Mouse (Mus musculus): ENCODE results near the gene Cd300ld4. TPM values are rescaled to one million over a fixed set of nuclear protein-coding genes. Genes with fewer than 3 reads are reported as not detected.
"Not testable (repeated sequence)": the region's sequence is repeated elsewhere in the genome, so short reads cannot be mapped to it uniquely, and the experiment has no call there.

Gene Cd300ld4
- polyA plus RNA-seq, 1 experiment = not detected

DNA sequence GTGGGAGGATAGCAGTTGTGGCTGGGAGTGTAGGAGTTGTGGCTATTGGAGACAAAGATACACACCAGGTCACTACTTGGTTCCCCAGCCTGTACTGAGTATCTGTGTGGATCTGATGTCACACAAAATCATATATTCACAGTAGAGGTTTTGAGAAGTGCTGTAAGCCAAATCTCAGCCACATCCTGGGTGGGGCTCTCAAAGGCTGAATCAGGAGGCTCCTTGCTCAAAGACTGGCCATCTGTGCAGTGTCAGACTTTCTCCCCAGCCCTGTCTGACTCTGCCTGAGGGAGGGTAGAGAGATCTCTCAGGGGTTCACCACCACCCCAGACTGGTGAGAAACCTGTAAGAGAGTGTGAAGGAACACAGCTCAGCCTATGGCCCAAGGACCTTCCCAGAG lies 27.7 kb upstream of the Cd300ld4 start:
- no peaks in the 10 kb centered on the region for H3K4me1 ChIP-seq (ENCODE audit: control insufficient read depth, insufficient read depth, low read length)
- TF ChIP-seq POLR2A (IDR thresholded peaks at IDR 0.05; ENCODE audit: low read depth, low read length) = no peak
- no peak for TF ChIP-seq CTCF (IDR thresholded peaks at IDR 0.05; ENCODE audit: borderline replicate concordance, insufficient read depth, low read length)
- no peak overlapping the region for H3K4me3 ChIP-seq (ENCODE audit: insufficient read depth, low read length)
- no peak overlapping the region for H3K27ac ChIP-seq (ENCODE audit: insufficient read depth, low read length)

DNA sequence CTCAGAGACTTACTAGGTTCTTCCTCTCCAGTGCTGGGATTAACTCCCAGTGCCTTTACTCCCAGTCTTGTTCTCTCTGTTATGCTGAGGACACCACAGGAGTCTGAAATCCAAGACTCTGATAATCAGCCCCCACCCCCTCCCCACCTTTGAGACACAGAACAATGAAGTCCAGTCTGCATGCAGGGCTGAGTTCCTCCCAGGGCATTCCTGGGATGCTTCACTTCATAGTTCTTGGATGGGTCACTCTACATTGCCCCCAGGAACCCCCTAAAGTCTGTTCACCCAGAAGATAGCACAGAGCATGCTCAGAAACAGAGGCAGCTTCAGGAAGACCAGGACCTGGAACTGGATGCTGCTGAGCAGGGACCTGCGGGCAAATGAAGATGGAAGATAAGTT lies 26.2 kb upstream of the Cd300ld4 start:
- no peak overlapping the region for H3K27ac ChIP-seq (ENCODE audit: insufficient read depth, low read length)
- no peak for TF ChIP-seq POLR2A (IDR thresholded peaks at IDR 0.05; ENCODE audit: low read depth, low read length)
- no peak for TF ChIP-seq CTCF (IDR thresholded peaks at IDR 0.05; ENCODE audit: borderline replicate concordance, insufficient read depth, low read length)
- H3K4me1 ChIP-seq (ENCODE audit: control insufficient read depth, insufficient read depth, low read length) = no peaks in the 10 kb centered on the region
- H3K4me3 ChIP-seq (ENCODE audit: insufficient read depth, low read length) = no peak overlapping the region

- H3K27ac ChIP-seq (ENCODE audit: insufficient read depth, low read length) = no peak overlapping the region
- no peak overlapping the region for H3K4me3 ChIP-seq (ENCODE audit: insufficient read depth, low read length)
- no peaks in the 10 kb centered on the region for H3K4me1 ChIP-seq (ENCODE audit: control insufficient read depth, insufficient read depth, low read length)
- no peak for TF ChIP-seq POLR2A (IDR thresholded peaks at IDR 0.05; ENCODE audit: low read depth, low read length)
- no peak for TF ChIP-seq CTCF (IDR thresholded peaks at IDR 0.05; ENCODE audit: borderline replicate concordance, insufficient read depth, low read length)
Observed at GRCm38 (mm10) chr11:115052206-115052605, 25.4 kb upstream of the Cd300ld4 start.

GRCm38 (mm10) chr11:115049282-115049895 lies 22.6 kb upstream of the Cd300ld4 start:
- no peak overlapping the region for H3K27ac ChIP-seq (ENCODE audit: insufficient read depth, low read length)

GRCm38 (mm10) chr11:115048259-115048658 lies 21.4 kb upstream of the Cd300ld4 start, which contains the start of gene Cd300ld3:
TSS of gene Cd300ld3 (minus strand) at chr11:115048409.
- TF ChIP-seq POLR2A (IDR thresholded peaks at IDR 0.05; ENCODE audit: low read depth, low read length) (no peak), CTCF (IDR thresholded peaks at IDR 0.05; ENCODE audit: borderline replicate concordance, insufficient read depth, low read length) (no peak)
- no peak within 1 kb of the TSS for H3K27ac ChIP-seq (ENCODE audit: insufficient read depth, low read length)
- H3K4me3 ChIP-seq (ENCODE audit: insufficient read depth, low read length) = no peak within 1 kb of the TSS
- H3K4me1 ChIP-seq (ENCODE audit: control insufficient read depth, insufficient read depth, low read length) = no peaks in the 10 kb centered on the region

More at GRCm38 (mm10) chr11:115049282-115049895, 22.6 kb upstream of the Cd300ld4 start:
- Histone ChIP-seq H3K4me1 (ENCODE audit: control insufficient read depth, insufficient read depth, low read length) (no peaks in the 10 kb centered on the region), H3K4me3 (ENCODE audit: insufficient read depth, low read length) (no peak overlapping the region)
- TF ChIP-seq CTCF (IDR thresholded peaks at IDR 0.05; ENCODE audit: borderline replicate concordance, insufficient read depth, low read length) (no peak), POLR2A (IDR thresholded peaks at IDR 0.05; ENCODE audit: low read depth, low read length) (no peak)

DNA sequence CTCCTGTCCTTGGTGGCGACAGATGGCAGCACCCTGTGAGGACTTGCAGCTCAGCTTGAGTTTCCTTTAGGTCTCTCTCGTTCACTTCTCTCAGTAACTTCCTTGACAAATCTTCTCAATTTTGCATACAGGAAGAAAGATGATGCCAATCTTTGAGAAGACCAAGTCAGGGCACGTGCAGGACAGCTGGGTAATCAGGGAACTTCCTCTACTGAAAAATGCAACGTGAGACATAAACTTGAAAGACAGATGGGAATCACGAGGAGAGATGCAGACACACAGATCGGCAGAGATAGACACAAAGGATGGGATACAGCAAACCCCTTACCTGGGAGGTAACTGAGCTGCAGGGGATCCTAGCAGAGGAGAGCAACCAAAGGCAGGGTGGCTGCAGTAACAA lies 10.9 kb upstream of the Cd300ld4 start, which contains the start of gene Cd300ld5:
Gene Cd300ld5 (minus strand): TSS at position 101 of the 400 bp plus-strand sequence.
- not testable (repeated sequence) for H3K4me3 ChIP-seq (ENCODE audit: insufficient read depth, low read length); H3K27ac ChIP-seq (ENCODE audit: insufficient read depth, low read length); H3K4me1 ChIP-seq (ENCODE audit: control insufficient read depth, insufficient read depth, low read length)

DNA sequence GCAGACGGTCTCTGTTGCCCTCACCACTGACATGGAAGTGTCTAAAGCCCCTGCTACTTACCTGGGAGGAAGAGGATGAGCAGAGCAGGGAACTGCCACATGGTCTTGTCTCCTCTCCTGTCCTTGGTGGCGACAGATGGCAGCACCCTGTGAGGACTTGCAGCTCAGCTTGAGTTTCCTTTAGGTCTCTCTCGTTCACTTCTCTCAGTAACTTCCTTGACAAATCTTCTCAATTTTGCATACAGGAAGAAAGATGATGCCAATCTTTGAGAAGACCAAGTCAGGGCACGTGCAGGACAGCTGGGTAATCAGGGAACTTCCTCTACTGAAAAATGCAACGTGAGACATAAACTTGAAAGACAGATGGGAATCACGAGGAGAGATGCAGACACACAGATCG lies 10.7 kb downstream of the Cd300ld4 start, which contains the start of gene Cd300ld2:
Gene Cd300ld2 (minus strand): TSS at position 101 of the 400 bp plus-strand sequence.
- not testable (repeated sequence) for H3K4me1 ChIP-seq (ENCODE audit: control insufficient read depth, insufficient read depth, low read length); H3K4me3 ChIP-seq (ENCODE audit: insufficient read depth, low read length); H3K27ac ChIP-seq (ENCODE audit: insufficient read depth, low read length)

DNA sequence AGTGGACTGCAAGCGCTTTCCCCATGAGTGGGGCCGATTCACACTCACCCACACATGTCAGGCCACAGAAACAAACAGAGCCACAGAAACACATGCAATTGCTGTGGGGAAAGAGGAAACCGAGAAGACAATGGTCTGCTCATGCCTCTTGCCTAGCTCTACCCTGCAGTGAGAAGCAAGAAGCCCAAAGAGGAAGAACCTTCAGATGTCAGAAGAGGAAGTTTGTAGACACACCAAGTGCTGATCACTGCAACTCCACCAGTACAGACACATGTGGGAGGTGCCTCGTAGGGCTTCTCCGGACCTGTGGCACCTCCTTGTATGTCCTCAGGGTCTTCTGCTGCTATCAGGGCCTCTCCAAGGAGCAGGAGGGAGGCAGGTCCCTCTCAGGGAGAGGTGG lies 22.7 kb downstream of the Cd300ld4 start:
- Histone ChIP-seq H3K4me3 (ENCODE audit: insufficient read depth, low read length) (no peak overlapping the region), H3K27ac (ENCODE audit: insufficient read depth, low read length) (no peak overlapping the region), H3K4me1 (ENCODE audit: control insufficient read depth, insufficient read depth, low read length) (no peaks in the 10 kb centered on the region)
- TF ChIP-seq POLR2A (IDR thresholded peaks at IDR 0.05; ENCODE audit: low read depth, low read length) = no peak
- TF ChIP-seq CTCF (IDR thresholded peaks at IDR 0.05; ENCODE audit: borderline replicate concordance, insufficient read depth, low read length) = no peak

GRCm38 (mm10) chr11:115001474-115002040 lies 25.3 kb downstream of the Cd300ld4 start, which contains the start of gene Cd300c2:
TSS of gene Cd300c2 (minus strand) at chr11:115001880.
- no peaks in the 10 kb centered on the region for H3K4me1 ChIP-seq (ENCODE audit: control insufficient read depth, insufficient read depth, low read length)
- no peak for TF ChIP-seq CTCF (IDR thresholded peaks at IDR 0.05; ENCODE audit: borderline replicate concordance, insufficient read depth, low read length)
- TF ChIP-seq POLR2A (IDR thresholded peaks at IDR 0.05; ENCODE audit: low read depth, low read length) = no peak

GRCm38 (mm10) chr11:114989793-114990192 lies 37.0 kb downstream of the Cd300ld4 start, which contains the start of gene Cd300ld:
TSS of gene Cd300ld (minus strand) at chr11:114989922.
- H3K4me3 ChIP-seq (ENCODE audit: insufficient read depth, low read length) = no peak within 1 kb of the TSS
- no peak for TF ChIP-seq CTCF (IDR thresholded peaks at IDR 0.05; ENCODE audit: borderline replicate concordance, insufficient read depth, low read length)
- no peak for TF ChIP-seq POLR2A (IDR thresholded peaks at IDR 0.05; ENCODE audit: low read depth, low read length)
- no peaks in the 10 kb centered on the region for H3K4me1 ChIP-seq (ENCODE audit: control insufficient read depth, insufficient read depth, low read length)
- H3K27ac ChIP-seq (ENCODE audit: insufficient read depth, low read length) = no peak within 1 kb of the TSS

More at GRCm38 (mm10) chr11:115001474-115002040, 25.3 kb downstream of the Cd300ld4 start, which contains the start of gene Cd300c2:
- H3K4me3 ChIP-seq (ENCODE audit: insufficient read depth, low read length) = no peak within 1 kb of the TSS
- no peak within 1 kb of the TSS for H3K27ac ChIP-seq (ENCODE audit: insufficient read depth, low read length)

All from embryonic fibroblast, embryonic 13.5 days (primary cell).